Mouse (Mus musculus) thymus, adult 2 months (tissue): Measurements from ENCODE around the gene C5ar1.

ENCODE experiments used
- CTCF ChIP-seq: fragments of 200-500 bp; IDR thresholded peaks from 2 replicates; pipeline ENCODE4 v1.5.1; 2012; ENCODE audit warnings: mild to moderate bottlenecking, control low read depth, low read length, moderate library complexity, borderline replicate concordance; ENCODE audit not compliant: control insufficient read depth, poor library complexity, insufficient read depth; ENCODE audit errors: extremely low read depth
- POLR2A ChIP-seq: fragments of 200-500 bp; IDR thresholded peaks from 2 replicates; pipeline ENCODE4 v1.6.1; 2012; ENCODE audit warnings: mild to moderate bottlenecking, low read length, control low read depth, moderate library complexity; ENCODE audit not compliant: control insufficient read depth, poor library complexity, insufficient read depth; ENCODE audit errors: extremely low read depth

- TF ChIP-seq POLR2A (no peak), CTCF (no peak)
These were observed 45.4 kb downstream of the C5ar1 start for GRCm38 (mm10) chr7:16213986-16214385.
